Mouse (Mus musculus) heart, adult 11 months (tissue): ENCODE measurements at regions not wholly inside any gene's neighbourhood (a gene's known extent, or its start where the extent isn't known, plus 50 kb on each side); places are given as distances from the start of the nearest gene placed in this dataset.

Experiments used
- DNase-seq: peaks from one replicate; pipeline ENCODE4 v3.0.0; 2022

DNA sequence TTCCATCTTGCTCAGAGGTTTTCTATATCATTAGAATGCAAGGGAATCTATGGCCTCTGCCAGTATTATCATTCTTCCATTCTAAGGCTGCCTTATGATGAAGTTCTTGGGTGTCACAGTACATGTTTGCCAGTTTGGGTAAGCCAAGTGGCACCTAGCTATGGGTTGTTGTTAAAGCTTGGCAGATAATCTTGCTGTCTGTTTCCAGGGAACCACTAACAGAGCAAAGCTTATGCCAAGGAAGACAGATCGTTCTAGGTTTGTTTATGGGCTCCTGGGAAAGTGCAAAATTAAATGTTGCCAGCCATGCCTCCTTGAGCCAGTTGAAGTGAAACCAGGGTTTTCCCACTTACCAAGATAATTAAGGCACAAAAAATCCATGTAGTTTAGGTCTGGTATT is 292.9 kb upstream of the Cobl start:
- no peak for DNase-seq

DNA sequence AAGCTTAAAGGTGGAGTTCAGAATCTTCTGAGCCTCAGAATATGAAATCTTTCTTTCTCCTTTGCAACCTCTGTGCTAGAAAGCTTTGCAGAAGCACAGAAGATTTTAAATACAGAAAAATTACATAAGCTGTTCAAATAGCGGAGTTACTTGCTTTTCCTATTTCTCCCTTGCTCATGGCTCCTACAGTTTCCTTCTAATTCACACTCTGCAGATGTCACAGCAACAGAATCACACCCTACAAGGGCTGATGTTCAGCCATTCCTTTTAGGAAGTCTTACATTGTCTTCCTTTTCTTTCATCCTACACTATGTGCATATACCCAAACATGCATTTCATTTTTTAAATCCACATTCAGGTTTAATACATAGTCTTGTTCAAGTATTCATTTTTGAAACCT is 285.3 kb upstream of the Cobl start:
- no peak for DNase-seq

DNA sequence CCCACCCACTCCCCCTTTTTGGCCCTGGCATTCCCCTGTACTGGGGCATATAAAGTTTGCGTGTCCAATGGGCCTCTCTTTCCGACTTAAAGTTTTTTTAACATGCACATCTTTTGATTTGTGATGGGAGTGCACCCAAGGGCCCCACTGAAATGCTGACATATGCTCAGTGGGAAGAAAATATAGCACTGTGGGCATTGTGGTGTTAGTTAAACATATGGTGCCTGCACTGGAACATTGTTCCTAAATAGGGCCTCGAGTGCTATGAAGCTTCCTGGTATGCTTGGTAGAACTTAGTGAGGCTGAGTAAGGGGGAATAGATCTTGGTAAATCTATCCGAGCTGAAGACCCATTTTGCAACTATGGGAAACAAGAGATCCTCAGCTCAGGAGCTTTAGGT is 284.5 kb upstream of the Cobl start:
- DNase-seq: no peak

DNA sequence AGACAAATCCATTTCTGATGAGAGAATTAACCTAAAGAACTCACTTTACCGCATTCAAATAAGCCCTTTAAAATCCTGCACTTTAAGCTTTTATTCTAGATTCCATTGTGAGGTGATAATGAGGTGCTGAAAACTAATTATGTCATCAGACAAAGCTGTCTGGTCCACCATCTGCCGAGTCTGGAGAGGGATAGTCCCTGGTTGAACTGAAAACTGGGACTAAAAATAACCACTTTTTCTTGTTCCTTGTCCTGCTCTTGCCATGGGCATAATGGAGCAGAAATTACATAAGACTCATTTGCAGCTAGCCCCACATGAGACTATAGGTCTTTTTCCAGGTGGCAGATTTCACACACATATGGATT is 277.4 kb upstream of the Cobl start:
- DNase-seq: no peak

DNA sequence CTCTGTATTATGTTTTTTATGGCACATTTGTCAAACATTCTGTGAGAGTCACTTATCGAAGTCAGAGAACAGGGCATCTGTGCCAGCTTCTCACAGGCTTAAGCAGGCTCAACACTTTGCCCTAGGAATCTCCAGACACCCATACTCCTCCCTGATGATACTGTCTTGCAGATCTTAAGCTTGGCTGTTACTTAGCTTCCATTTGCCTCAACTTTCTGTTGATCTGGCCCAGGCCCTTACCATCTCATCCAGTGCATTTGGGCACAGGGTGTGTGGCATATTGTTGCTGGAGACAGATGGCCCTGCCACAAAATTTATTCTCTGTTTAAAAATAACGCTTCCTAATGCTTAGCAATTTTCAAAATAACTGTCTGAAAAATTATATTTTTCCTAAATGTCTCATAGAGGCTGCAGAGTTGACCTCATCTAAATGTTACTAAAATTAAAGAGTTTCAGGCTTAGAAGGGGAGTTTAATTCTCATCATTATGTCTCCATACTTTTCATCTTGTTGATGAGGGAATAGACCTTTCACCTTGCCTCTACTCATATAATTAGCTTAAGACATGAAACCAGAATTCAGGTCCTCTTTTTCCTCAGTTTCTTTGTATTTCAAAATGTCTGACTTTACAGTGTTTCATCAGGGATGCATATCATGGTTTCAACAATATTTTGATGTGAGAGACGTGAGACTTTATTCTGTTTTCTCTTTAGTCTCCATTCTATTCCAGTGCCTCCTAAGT is 276.8 kb upstream of the Cobl start:
- DNase-seq: no peak

DNA sequence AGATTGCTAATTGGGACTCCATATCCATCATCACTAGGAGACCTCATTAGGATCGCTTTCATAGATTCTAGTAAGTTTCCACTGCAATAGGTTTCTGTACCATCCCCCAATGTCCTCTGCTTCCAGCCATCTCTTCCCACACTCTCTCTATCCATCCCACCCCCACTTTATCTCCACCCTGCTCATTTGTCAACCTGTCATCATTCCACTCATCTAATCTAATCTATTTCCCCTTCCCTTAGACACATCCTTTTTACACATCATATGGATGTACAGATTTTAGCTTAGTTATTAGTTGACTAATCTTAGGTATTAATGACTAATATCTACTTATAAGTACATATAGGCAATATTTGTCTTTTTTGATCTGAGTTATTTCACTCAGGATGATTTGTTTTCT is 269.5 kb upstream of the Cobl start:
- DNase-seq: no peak

DNA sequence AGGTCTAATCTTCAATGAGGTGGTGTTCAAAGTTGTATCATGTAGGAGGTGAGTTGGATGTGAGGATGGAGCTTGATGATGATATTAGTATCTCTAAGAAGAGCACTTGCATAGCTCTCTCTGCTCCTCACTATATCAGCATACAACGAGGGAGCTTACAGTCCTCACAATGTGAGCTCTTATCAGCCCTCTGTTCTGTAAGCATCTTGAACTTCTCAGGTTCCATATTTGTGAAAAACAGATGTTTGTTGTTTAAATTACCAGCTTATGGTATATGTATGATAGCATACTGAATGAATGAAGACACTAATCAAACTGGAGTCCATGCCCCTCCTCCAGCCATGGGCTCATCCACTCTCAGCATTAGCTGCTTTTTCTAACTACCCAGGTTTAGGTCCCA is 262.5 kb upstream of the Cobl start:
- DNase-seq: no peak

DNA sequence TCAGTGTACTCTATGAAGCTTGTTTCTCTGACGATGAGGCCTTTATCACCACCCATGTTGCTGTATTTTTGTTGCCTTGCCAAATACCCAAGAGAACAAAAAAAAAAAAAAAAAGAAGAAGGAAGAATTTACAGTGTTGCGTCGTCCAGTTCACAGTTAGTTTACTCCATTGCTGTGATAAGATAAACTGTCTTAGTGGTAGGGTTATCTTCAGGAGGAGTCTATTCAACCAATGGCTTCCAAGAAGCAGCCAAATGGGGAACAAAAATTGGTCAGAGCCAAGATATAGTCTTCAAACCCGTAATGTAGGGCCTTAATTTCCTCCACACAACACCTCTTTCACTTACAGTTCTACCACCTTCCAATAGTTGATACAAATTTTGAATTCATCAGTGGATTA is 261.7 kb upstream of the Cobl start:
- no peak for DNase-seq

DNA sequence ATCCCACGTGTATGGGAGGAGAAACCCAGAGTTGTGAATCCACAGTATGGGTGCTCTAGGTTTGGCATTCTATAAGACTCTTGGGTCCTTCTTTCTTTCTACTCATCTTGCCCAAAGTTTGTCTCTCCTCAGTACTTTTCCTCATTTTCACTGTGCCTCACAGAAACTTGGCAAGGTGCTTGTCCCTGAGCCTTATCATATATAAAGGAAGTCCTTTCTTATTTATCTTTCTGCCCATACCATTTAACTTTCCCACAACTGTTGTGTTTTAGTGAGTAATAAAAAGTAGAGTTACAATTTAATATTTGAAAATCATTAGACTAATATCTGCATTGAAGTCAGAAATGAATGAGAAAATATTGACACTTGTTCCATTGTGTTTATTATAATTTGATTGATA is 257.6 kb upstream of the Cobl start:
- DNase-seq: no peak

DNA sequence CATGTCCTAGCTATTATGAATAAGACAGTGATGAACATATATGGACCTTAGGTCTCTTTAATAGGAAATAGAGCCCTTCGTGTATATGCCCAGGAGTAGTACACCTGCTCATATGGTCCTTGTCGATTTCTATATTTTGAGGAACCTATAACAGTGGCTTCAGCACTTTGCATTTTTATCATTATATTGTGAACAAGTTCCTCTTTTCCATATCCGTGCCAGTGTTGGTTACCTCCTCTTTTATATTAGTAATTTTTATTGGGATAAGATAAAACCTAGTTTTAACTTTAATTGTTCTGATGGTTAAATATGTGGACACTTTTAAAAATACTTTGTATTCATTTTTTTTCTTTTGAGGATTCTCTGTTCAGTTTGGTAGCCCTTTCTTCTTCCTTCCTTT is 255.4 kb upstream of the Cobl start:
- no peak for DNase-seq

DNA sequence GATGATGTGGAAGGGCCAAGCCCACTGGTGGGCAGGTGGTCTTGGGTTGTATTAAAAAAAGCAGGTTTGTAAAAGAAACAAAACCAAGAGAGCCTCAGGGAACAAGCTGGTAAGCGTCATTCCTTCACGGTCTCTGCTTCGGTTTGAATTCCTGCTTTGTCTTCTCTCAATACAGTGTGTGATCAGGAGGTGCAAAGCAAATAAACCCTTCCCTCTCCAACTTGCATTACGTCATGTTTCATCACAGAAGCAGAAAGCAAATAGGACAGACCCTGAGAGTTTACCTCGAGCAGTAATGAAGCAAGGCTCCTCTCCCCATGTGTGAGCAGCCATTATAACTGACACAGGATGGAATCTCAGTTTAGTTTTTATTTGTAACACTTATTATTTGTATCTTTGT is 231.6 kb upstream of the Cobl start:
- peak; percentile 72 for DNase-seq

DNA sequence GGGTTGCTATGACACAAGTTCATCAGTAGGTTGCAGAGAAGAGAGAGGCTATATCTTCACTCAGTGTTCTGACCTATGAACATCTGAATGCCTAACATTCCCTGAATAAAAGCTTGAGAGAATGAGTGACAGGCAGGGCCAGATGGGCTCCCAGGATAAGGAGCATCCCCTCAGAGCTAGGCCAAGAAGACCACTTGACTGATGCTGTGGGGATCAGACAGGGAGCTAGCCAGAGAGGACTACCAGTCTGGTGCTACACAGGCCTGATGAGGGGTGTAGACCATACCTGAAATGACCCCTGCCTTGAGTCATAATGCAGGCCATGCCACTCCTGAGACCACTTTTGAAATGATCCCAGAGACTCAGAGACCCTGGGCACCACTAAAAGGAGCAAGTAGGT is 228.1 kb upstream of the Cobl start:
- peak; percentile 52 for DNase-seq

DNA sequence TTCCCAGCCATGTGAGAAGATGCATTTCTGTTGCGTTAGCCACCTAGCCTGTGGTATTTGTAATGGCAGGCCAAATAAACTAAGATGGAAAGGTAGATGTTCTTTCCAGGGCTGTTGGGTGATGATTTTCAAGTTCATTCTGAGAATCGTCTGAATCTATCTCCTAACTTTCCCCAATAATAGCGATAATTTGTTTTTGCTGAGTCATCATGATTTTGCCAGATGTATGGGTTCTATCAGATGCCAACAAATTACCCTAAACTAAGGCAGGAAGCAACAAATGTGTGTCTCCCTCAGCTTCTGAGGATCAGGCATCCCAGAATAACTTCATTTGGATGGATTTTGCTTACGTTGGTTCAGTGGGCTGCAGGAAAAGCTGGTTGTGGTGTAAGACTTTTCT is 222.0 kb upstream of the Cobl start:
- DNase-seq: no peak

DNA sequence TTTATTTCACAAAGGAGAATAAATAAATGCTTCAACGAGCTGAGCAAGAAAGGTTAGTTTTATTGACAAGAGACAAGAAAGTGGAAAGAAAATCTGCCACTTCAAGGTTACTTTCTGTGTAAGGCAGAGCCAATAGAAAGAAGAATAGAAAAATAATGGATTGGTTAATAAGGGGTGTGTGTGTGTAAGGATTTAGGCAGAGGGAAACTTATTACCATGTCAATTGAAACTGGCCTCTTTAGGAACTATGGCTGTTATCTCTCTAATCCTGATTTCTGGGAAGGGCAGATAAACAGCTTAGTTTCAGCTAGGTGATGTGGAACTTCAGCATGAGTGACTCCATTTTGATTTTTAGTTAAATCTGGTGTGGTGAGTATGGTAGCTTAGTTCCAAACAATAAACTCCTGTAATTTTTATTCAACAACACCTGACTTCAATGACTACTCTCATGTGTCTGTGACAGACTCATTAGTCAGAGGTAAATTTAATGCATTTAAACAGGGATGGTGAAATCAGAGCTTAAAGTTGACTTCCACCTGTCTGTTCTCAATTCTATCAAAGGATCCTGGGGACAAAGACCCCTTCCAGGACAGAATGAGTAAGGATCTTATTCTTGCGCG is 197.2 kb upstream of the Cobl start:
- no peak for DNase-seq

DNA sequence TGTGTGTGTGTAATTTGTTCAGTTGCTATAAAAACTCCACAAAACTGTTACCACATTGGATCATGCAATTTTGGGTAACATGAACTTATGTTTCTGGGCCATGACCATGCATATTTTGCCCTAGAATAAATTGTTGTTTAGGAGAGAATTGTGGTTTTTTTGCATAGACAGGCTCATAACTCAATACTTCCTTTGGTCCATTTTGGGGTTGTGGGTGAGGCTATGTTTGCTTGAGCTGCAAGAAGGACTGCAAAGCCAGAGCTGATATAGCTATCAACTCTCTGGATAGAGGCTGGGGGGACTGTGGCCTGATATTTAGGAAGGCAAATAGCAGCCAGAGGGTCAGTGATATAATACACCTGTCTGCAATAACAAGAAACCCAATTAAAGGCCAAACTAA is 194.1 kb upstream of the Cobl start:
- DNase-seq: no peak

DNA sequence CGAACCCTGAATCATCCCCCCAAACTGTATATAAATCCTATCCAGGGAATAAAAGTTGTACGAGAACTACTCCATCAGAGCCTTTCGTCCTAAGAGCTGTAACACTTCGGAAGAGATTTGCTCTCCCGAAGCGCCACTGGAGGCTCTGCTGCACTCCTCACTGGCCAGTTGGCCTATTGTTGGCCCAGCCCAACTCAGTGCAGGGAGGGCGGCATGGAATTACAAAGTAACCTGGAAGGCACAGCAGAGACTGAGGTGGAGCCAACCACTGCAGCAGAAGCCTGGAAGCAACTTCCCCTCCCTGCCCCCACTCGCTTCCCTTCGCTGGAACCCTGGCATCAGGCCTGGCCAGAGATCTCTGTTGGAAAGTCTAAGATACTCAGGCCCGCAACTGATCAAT is 191.7 kb upstream of the Cobl start:
- DNase-seq: no peak
